8 mouse cellular contexts compared by ENCODE assay signal in the genomic region with DNA sequence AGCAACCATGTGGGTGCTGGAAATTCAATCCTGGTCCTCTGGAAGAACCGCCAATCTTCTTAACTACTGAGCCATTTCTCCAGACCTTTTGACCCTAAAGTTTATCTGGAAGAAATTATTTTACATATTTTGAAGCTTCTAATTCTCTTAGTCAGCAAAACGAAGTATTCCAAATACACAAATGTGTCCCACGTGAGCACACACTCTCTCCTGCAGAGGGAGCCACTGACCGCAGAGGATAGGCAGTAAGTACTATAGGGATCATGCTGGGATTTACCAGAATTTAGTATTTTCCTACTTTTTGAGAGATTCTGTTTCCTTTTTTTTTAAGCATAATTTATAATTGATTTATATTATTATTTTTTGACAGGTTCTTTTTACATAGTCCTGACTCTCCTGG. TPM values are rescaled to one million over a fixed set of nuclear protein-coding genes. Genes with fewer than 3 reads are reported as not detected.
DNase-seq lines count a peak whose midpoint lies in the region; ATAC-seq lines count a peak whose summit lies in the region.

No protein-coding gene starts in this region.

- ATAC-seq in erythroblast, adult 5-6 weeks (replicated peaks; ENCODE audit: low FRiP score, poor library complexity, severe bottlenecking) = peak; percentile 83

- intact Hi-C loops in heart, postnatal 25 days (cut with DNase I) = no loop called here

- peak; percentile 49 to 66 for DNase-seq in heart, adult 18-20 months
- no peak for DNase-seq in heart, postnatal 25 days (ENCODE audit: low spot score)
- DNase-seq in 3T3-L1 (ENCODE audit: low read depth, low spot score) (peak; percentile 82), NIH3T3 (ENCODE audit: low read depth) (peak; percentile 89)
- DNase-seq in lung, adult 18-20 months = peak; percentile 47 to 62
- DNase-seq in thymus, postnatal 4 days = peak; percentile 71
- no peak for DNase-seq in frontal cortex, postnatal 25 days (ENCODE audit: low spot score in 2 of 2)

RNA-seq across cellular contexts. Expression of gene Lrrn4cl, which starts 7.1 kb away (rescaled TPM):
- total RNA-seq in heart, adult 18-20 months (2021) = 1 to 10 TPM; 2.3 to 3.6 TPM
- total RNA-seq in heart, postnatal 25 days (2021) = 1 to 10 TPM; 3.3 to 4.9 TPM
- total RNA-seq in erythroblast, adult 5-6 weeks (2015; ENCODE audit: low replicate concordance) = not detected in 2 replicates
- not detected in 2 replicates for total RNA-seq in erythroblast, adult 5-6 weeks (2017; ENCODE audit: low replicate concordance)

RNA-seq across cellular contexts. Expression of gene Ubxn1, which starts 13.6 kb away (rescaled TPM):
- 100 to 1,000 TPM; 125 to 132 TPM for total RNA-seq in heart, adult 18-20 months (2021)
- 100 to 1,000 TPM; 113 to 124 TPM for total RNA-seq in heart, postnatal 25 days (2021)
- total RNA-seq in erythroblast, adult 5-6 weeks (2015; ENCODE audit: low replicate concordance) = 18.6 and 20.6 TPM in 2 replicates
- total RNA-seq in erythroblast, adult 5-6 weeks (2017; ENCODE audit: low replicate concordance) = 43.0 and 65.7 TPM in 2 replicates

RNA-seq across cellular contexts. Expression of gene Gng3, which starts 18.7 kb away (rescaled TPM):
- total RNA-seq in heart, adult 18-20 months (2021) = not detected
- not detected for total RNA-seq in heart, postnatal 25 days (2021)
- total RNA-seq in erythroblast, adult 5-6 weeks (2015; ENCODE audit: low replicate concordance) = not detected in 2 replicates
- total RNA-seq in erythroblast, adult 5-6 weeks (2017; ENCODE audit: low replicate concordance) = 0.56 TPM in 1 of 2 replicates, not detected in the other

RNA-seq across cellular contexts. Expression of gene Bscl2, which starts 20.4 kb away (rescaled TPM):
- 10 to 100 TPM; 24.7 to 32.2 TPM for total RNA-seq in heart, adult 18-20 months (2021)
- 10 to 100 TPM; 23.9 to 24.0 TPM for total RNA-seq in heart, postnatal 25 days (2021)
- 28.8 and 40.3 TPM in 2 replicates for total RNA-seq in erythroblast, adult 5-6 weeks (2015; ENCODE audit: low replicate concordance)
- total RNA-seq in erythroblast, adult 5-6 weeks (2017; ENCODE audit: low replicate concordance) = 12.7 and 16.4 TPM in 2 replicates

RNA-seq across cellular contexts. Expression of gene Uqcc3, which starts 23.0 kb away (rescaled TPM):
- total RNA-seq in heart, adult 18-20 months (2021) = 10 to 100 TPM; 55.9 to 62.8 TPM
- 10 to 100 TPM; 59.3 to 60.1 TPM for total RNA-seq in heart, postnatal 25 days (2021)
- 1.5 and 8.4 TPM in 2 replicates for total RNA-seq in erythroblast, adult 5-6 weeks (2015; ENCODE audit: low replicate concordance)
- 11.8 and 12.3 TPM in 2 replicates for total RNA-seq in erythroblast, adult 5-6 weeks (2017; ENCODE audit: low replicate concordance)

Comparison
In these comparisons a context has a peak if more than half of its experiments do, and no peak if none do; other contexts are left out.
1. DNase-seq: peak in heart, adult 18-20 months (2 of 2), 3T3-L1 (single experiment), NIH3T3 (single experiment), lung, adult 18-20 months (2 of 2) and thymus, postnatal 4 days (single experiment); none in heart, postnatal 25 days (single experiment) and frontal cortex, postnatal 25 days (0 of 2).